Mouse (Mus musculus): ENCODE data around the gene Mcf2l.

GRCm38 (mm10) chr8:12927204-12927983, 53.8 kb downstream of the Mcf2l start:
- peak; percentile 73 for TF ChIP-seq CTCF (IDR thresholded peaks at IDR 0.05; ENCODE audit: low read depth)
- TF ChIP-seq EP300 (IDR thresholded peaks at IDR 0.05; ENCODE audit: low read depth) = no peak
